Mouse (Mus musculus) layer of hippocampus, adult 11-12 months (tissue): ENCODE results near the gene Pim3.

Source experiments
- DNase-seq: peaks from one replicate; pipeline ENCODE4 v3.0.0; 2022; ENCODE audit warnings: low spot score

The Pim3 gene

DNA sequence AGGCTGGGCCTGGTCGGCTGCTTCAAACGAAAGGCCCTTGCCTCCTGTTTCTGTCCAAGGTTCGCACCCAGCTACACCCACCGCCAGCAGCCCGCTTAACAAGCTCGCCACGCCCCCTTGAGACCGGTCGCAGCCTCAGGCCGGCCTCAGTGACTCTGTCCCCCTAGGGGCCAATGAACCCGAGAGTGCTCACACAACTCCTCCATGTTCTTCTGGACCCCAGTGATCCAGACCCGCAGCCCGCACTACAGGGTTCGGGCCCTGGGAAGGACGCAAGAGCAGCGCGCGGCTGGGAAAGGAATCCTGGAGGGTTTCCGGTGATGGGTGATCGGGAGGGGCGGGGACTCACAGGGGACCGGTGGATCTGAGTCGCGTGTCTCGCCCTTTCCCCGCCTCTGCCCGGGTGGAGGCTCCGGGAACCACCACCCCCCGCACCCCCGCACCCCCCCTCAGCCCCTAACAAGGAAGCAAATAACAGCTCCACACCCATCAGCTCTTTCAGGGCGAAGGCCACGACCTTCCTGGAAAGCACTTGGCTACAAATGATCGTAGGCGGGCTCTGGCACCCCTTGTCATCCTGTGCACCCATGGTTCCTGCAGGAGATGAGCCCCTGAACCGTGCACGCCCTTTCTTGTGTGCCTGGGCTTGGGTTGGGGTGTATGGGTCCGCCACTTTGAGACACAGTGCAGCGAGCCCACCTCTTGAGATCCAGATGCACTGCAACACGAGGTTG is 24.6 kb upstream of the Pim3 start:
- DNase-seq, result peak; percentile 62

DNA sequence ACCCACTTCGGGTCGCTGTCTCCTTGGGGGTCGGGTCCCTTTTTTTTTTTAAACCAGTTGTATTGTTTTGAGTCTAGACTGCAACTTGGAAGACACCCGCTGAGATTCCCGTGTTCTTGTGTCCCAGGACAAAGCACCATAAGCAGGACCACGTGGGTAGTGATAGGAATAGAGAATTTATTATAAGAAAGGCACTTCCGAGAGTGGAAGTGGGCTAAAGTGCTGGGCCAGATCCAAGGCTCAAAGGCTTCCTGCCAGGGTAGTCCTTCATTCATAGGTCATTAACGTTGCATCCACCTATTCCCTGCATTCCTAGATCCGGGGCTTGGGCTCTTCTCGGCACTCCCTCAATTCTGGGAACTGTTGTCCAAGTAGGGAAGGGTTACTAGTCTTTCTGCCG is 24.0 kb upstream of the Pim3 start:
- DNase-seq, result no peak

- peak; percentile 82 for DNase-seq
Observed at GRCm38 (mm10) chr15:88839271-88839670, 22.7 kb upstream of the Pim3 start.

GRCm38 (mm10) chr15:88840126-88840525 is 21.9 kb upstream of the Pim3 start:
- DNase-seq, result peak; percentile 54

DNA sequence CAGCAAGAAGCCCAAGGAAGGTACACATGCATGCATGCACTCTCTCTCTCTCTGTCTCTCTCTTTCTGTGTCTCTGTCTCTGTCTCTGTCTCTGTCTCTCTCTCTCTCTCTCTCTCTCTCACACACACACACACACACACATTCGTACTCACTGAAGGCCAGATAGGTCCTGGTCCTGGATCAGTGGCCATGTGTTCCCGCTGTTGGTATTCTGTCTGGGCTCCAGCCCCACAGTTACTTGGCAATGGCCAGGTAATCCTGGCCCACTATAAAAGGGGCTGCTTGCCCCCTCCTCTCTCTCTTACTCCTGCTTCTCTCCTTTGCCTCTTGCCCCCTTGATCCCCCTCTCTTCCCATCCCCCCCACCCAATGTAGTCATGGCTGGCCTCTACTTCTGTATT is 20.8 kb upstream of the Pim3 start:
- DNase-seq, result no peak

DNA sequence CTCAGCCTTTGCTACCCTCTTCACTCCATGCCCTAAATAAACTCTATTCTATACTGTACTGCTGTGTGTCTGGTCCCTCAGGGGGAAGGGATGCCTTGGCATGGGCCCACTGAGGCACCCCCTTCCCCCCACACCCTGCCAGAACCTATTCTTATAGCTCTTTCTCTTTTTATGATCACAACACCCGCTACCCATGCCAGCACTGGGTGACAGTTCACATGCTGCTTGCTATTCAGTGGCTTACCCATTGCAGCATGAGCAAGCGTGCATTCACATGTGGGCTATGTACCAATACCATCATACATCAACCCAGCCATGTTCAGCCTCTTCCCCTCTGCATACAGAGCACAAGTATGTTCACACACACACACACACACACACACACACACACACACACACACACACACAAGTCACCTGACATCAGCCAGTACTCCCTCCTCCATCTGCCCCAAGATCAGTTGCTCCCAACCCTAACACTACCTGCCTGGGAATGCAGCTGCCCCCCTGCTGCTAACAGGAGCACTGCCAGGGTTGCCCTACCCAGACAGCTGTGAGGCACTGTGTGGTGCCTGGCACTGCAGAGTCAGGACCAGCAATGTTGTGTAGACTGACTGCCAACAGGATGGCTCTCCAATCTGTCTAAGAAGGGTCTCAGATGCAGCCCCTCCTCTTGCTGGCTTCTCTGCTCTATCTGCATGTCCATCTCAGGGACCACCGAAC is 20.2 kb upstream of the Pim3 start:
- no peak for DNase-seq

DNA sequence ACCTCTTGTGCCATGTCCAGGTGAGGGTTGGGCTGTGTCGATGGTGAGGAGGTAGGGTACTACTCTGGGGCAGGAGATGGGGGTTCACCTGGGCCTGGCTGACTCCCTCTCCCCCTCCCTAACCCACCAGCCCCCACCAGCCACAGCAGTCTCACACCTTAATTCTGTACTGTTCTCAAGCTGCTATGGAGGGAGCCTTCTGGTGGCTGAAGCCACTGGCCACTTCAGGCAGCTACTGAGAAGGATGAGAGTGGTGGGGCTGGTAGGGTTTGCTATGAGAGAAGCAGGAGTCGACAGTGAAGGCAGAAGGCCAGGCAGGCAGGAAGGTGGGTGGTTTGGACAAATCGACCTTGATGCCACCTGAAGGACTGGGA is 19.7 kb upstream of the Pim3 start:
- DNase-seq, result no peak

- peak; percentile 63 for DNase-seq
Observed at GRCm38 (mm10) chr15:88843486-88844097, 18.4 kb upstream of the Pim3 start.

DNA sequence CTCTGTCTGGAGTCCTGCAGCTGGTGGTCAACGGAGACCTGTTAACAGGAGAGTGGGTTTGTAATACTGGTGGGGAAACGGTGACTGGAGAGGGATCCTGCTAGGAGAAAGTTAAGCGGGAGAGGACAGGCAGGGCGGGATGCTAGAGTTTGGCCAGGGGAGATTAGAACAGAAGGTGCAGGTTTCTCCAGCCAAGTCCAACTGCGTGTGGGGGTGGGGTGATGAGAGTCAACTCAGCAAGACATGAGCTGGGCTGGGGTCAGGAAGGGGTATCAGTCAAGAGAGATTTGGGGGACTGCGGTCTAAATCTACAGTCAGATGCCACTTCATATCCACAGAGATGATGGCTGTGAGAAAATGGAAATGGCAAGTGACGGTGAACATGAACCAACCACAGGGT is 17.0 kb upstream of the Pim3 start:
- no peak for DNase-seq

DNA sequence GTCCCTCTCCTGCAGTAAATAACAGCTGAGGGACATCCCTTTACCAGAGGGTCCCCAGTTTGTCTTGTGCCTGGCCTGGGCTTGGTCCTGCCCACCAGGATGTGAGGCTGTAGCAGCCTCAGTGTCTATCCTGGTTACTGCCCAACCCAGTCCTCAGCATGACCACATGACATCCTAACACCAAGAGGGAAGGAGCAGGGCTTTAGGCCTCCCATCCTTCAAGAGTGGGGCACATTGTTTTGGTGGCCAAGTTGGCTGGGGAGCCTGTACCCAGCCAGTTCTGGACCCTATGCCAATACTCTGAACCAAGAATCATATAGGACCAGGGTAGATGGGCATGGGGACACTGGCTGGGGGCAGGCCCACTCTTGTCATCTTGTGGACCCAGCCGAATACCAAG is 13.3 kb upstream of the Pim3 start:
- DNase-seq, result no peak

DNA sequence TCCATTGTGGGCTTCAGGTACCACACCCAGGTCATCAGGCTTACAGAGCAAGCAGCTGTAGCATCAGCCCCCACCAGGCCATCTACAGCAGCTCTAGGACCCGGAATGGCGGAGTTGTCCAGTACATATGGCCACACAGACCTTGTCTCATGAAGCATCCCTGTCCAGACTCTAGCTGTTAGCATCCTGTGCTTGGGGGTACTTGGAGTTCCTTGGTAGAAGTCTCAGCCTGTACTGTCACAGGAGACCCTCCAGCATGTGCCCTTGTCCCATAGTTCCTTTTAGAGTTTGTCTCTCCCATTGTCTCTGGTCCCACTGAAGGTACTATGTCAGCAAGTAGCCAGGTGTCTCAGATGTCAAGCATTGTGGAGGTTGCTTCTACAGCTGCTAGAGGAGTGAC is 12.4 kb upstream of the Pim3 start:
- DNase-seq, result no peak

DNA sequence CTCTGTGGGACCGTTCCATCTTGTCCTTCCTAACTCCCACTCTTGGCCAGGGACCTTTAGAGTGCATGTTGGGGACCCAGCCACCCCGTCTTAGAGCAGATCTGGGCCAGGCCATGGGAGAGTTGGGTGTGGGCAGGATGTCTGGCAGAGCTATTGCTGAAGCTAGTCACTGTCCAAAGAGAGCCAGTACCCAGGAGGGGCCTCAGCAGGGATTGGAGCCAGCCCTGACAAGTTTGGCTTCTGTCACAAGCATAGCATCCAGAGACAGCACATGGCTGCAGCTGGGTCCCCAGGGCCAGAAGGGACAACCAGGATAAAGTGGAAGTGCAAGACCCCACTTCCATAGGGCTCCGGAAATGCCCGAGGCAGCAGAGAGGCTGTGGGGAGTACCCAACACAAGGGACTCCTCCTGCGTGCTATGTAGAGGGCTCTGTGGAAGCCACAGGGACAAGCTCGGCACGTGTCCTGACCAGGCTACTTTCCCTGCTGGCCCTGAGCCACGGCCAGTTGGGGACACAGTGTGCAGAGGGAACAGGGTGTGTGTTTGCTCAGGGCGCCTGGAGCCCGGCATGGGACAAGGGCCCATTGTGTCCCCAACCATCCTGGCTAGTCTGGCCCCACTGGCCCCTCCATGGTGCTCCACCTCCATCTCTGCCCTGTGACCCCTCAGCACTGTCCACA is 11.7 kb upstream of the Pim3 start:
- peak; percentile 89 for DNase-seq

GRCm38 (mm10) chr15:88851076-88851475 is 10.9 kb upstream of the Pim3 start:
- no peak for DNase-seq

- no peak for DNase-seq
Observed at GRCm38 (mm10) chr15:88851507-88852149, 10.4 kb upstream of the Pim3 start.

DNA sequence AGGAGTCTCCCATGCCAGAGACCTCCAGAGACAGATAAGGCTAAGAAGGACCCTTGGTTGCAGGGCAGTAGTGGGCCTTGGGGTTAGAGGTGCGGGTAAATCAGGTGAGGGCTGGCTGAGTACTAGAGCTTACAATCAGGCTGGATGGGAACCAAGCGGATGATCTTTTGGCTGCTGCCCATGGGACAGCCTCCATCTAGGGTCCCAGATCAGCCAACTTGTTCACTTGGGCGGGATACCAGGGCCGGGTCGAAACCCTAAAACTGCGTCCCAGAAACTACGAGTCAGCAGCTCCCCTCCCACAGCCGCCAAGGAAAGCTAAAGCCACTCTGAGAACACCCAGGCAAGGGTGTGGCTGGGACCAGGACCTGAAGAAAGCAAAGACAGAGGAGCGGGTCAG is 8.9 kb upstream of the Pim3 start:
- no peak for DNase-seq

DNA sequence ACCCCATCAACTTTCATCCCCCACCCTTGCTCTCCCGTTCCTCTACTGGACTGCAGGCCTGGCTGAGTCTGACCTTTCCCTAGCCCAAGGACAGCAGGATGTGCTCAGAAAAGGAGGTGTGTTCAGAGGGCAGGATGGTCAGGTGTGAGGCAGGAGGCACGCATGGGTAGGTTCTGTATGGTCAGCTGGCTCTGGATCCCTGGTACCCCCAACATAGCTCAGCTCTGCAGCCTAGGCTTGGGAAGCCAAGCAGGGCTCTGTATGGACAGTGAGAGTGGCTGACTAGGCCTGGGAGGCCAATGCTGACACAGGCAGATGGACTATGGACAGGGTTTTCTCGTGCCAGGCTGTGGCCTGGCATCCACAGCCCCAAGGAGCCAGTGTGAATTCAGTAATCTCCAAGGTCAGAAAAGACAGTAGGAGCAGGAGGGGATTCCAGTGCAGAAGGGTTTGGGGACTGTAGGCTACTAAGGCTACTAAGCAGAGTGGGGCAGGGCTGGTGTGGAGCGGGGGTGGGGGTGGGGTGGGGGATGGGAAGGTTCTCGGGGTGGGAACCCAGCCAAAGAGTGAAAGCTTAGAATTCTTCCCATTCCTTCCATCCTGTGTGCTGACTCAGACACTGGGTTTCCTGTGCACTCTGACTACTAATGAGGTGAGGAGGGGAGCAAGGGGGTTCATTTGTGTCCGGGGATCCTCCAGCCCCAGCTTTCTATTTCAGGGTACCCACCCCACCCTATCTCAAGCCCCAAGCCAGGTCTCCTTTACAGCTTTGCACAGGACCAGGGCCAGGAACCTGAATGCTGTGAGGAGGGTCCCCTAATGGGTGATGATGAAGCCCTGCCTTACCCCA is 7.6 kb upstream of the Pim3 start:
- no peak for DNase-seq

GRCm38 (mm10) chr15:88854969-88855830 is 6.8 kb upstream of the Pim3 start:
- no peak for DNase-seq

DNA sequence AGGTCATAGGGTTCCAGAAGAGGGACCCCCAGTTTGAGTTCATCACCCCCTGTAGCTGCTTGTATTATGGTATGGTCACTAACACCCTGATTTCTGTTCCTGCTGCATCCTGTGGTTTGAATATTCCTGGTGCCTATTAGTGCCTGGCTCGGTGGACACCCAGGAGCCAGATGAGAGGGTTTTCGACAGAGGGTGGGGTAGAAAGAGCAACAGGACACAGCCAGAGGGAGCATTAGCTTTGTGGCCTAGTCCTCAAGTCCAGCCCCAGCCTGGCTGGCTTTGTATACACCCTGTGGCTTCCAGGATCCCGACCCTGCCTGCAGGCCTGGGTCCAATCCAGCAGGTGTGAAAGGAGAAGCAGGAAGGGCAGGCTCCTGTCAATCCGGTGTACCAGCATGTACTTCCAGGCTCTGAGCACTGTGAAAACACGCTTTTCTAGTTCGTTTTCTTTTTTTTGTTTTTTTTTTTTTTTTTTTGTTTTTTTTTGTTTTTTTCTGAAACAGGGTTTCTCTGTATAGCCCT is 6.0 kb upstream of the Pim3 start:
- DNase-seq, result no peak

DNA sequence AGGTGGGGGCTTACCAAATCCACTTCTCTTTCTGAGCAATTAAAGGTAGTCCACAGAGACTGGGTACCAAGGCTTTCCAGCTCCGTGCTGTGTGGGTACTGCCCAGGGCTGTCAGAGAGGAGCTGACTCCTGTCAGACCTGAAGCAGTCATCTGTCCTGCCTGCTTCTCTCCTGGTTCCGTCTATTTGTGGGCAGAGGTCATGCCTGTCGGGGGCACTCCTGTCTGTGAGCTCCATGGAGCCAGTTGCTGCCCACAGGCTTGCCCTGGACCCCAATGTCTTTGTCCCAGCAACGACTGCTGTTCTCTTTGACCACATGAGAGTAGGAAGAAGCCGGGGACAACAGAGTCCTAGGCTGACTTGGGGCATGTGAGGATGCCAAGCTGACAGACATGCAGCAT is 5.4 kb upstream of the Pim3 start:
- no peak for DNase-seq

- no peak for DNase-seq
Observed at GRCm38 (mm10) chr15:88857361-88857760, 4.6 kb upstream of the Pim3 start.
